Mouse (Mus musculus) heart, embryonic 16.5 days (tissue): Measurements from ENCODE around the gene Pafah1b1. TPM values are rescaled to one million over a fixed set of nuclear protein-coding genes. Genes with fewer than 3 reads are reported as not detected.

ENCODE experiments used
- ATAC-seq: fragments of 200-750 bp; cut with Nextera tagmentation; replicated peaks from 2 replicates; pipeline ENCODE4 v1.8.0; 2017; ENCODE audit warnings: moderate number of reproducible peaks; ENCODE audit not compliant: insufficient read depth, low FRiP score; ENCODE audit errors: extremely low read depth
- H3K27ac ChIP-seq: fragments of 300-500 bp; sonication (generic); 2 replicates; pipeline ENCODE4 v1.5.1; 2014; ENCODE audit warnings: mild to moderate bottlenecking, low read length, control low read depth, moderate library complexity
- H3K27me3 ChIP-seq: fragments of 300-500 bp; sonication (generic); 2 replicates; pipeline ENCODE4 v1.6.1; 2014; ENCODE audit warnings: low read length, mixed read lengths; ENCODE audit not compliant: control insufficient read depth, insufficient read depth
- H3K36me3 ChIP-seq: fragments of 300-500 bp; sonication (generic); 2 replicates; pipeline ENCODE4 v1.6.1; 2014; ENCODE audit not compliant: control insufficient read depth, insufficient read depth
- H3K4me1 ChIP-seq: fragments of 300-500 bp; sonication (generic); 2 replicates; pipeline ENCODE4 v1.6.1; 2014; ENCODE audit warnings: low read length, mixed read lengths; ENCODE audit not compliant: control insufficient read depth, insufficient read depth
- H3K4me2 ChIP-seq: fragments of 300-500 bp; sonication (generic); 2 replicates; pipeline ENCODE4 v1.6.1; 2014; ENCODE audit warnings: low read depth, mild to moderate bottlenecking, control low read depth, low read length
- H3K4me3 ChIP-seq: fragments of 300-500 bp; sonication (generic); 2 replicates; pipeline ENCODE4 v1.5.1; 2014; ENCODE audit warnings: mild to moderate bottlenecking, control low read depth, low read length
- H3K9ac ChIP-seq: fragments of 300-500 bp; sonication (generic); 2 replicates; pipeline ENCODE4 v1.6.1; 2014; ENCODE audit warnings: low read length, control low read depth
- H3K9me3 ChIP-seq: fragments of 300-500 bp; sonication (generic); replicated peaks from 2 replicates; pipeline ENCODE4 v1.6.1; 2016; ENCODE audit warnings: low read length; ENCODE audit not compliant: control insufficient read depth
- WGBS: fragments of 180-500 bp; shearing (Covaris S2); extraction: QIAGEN DNeasy Blood & Tissue Kit; methylation state at CpG from one replicate; pipeline ENCODE4 v1.1.7; 2014; 5-methylcytosine and 5-hydroxymethylcytosine counted together
- polyA plus RNA-seq: library from polyadenylated mRNA; unstranded; fragments of >200 nt; fragmentation: Nextera tagmentation; extraction: Ambion mirVana; gene quantifications from 2 replicates; pipeline ENCODE4 v1.2.1, GENCODE M21; 2015

Gene Pafah1b1
- polyA plus RNA-seq, 1 experiment from 2014 or later = 53.1 TPM

GRCm38 (mm10) chr11:74761011-74761705, 36.7 kb upstream of the Pafah1b1 start:
- H3K9me3 ChIP-seq = no peaks in the 10 kb centered on the region
- H3K4me2 ChIP-seq = no peak overlapping the region
- H3K27ac ChIP-seq = no peak overlapping the region
- H3K9ac ChIP-seq = no peak overlapping the region
- no peaks in the 10 kb centered on the region for H3K27me3 ChIP-seq
- peaks cover 4% of the 10 kb centered on the region for H3K4me1 ChIP-seq
- no peak for ATAC-seq
- no peaks in the 10 kb centered on the region for H3K36me3 ChIP-seq
- WGBS = 64% methylated on average over 12 of the region's 12 CpGs
- H3K4me3 ChIP-seq = no peak overlapping the region

DNA sequence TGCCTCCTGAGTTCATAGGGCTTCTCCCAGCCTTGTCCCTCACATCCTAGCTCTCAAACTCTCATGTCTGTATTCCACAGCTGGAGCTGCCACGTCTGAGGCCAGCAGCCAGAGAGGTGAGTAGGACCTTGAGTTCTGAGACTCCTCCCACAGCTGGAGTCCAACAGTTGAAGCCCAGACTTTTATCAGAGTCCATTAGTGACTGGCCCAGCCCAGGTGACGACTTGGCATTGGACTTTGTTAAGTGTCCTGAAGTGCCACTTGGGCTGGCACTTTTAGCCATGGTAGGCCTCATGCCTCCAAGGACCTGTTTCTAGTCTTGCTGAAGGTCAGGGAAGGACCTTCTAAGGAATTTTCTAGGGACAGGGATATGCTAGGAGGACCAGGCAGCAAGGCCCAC, 32.2 kb upstream of the Pafah1b1 start:
- Histone ChIP-seq H3K27ac (peak overlapping the region; percentile 73), H3K4me1 (peaks cover 6% of the 10 kb centered on the region), H3K27me3 (no peaks in the 10 kb centered on the region), H3K9ac (no peak overlapping the region), H3K4me2 (no peak overlapping the region), H3K4me3 (no peak overlapping the region), H3K9me3 (no peaks in the 10 kb centered on the region), H3K36me3 (no peaks in the 10 kb centered on the region)
- peak; percentile 78 for ATAC-seq
- WGBS = 32% methylated on average over 2 of the region's 2 CpGs

- H3K9ac ChIP-seq = no peak overlapping the region
- H3K4me1 ChIP-seq = peaks cover 21% of the 10 kb centered on the region
- H3K4me3 ChIP-seq = no peak overlapping the region
- no peak overlapping the region for H3K4me2 ChIP-seq
- no peaks in the 10 kb centered on the region for H3K27me3 ChIP-seq
- H3K27ac ChIP-seq = no peak overlapping the region
- ATAC-seq = no peak
- H3K9me3 ChIP-seq = no peaks in the 10 kb centered on the region
- no peaks in the 10 kb centered on the region for H3K36me3 ChIP-seq
- 72% methylated on average over 9 of the region's 9 CpGs for WGBS
Measured at GRCm38 (mm10) chr11:74751352-74752066, 27.0 kb upstream of the Pafah1b1 start.

- no peak overlapping the region for H3K27ac ChIP-seq
- H3K27me3 ChIP-seq = no peaks in the 10 kb centered on the region
- no peak for ATAC-seq
- H3K4me3 ChIP-seq = no peak overlapping the region
- H3K9ac ChIP-seq = no peak overlapping the region
- H3K36me3 ChIP-seq = no peaks in the 10 kb centered on the region
- 73% methylated on average over 7 of the region's 7 CpGs for WGBS
- no peaks in the 10 kb centered on the region for H3K9me3 ChIP-seq
- peaks cover 15% of the 10 kb centered on the region for H3K4me1 ChIP-seq
- no peak overlapping the region for H3K4me2 ChIP-seq
Measured at GRCm38 (mm10) chr11:74750662-74751351, 26.3 kb upstream of the Pafah1b1 start.

GRCm38 (mm10) chr11:74749241-74749640, 24.8 kb upstream of the Pafah1b1 start:
- WGBS = 82% methylated on average over 13 of the region's 13 CpGs
- no peak for ATAC-seq

GRCm38 (mm10) chr11:74748022-74748421, 23.6 kb upstream of the Pafah1b1 start:
- Histone ChIP-seq H3K27me3 (no peaks in the 10 kb centered on the region), H3K9me3 (no peaks in the 10 kb centered on the region), H3K4me1 (peaks cover 15% of the 10 kb centered on the region), H3K4me2 (no peak overlapping the region), H3K4me3 (no peak overlapping the region), H3K9ac (no peak overlapping the region), H3K27ac (peak overlapping the region; percentile 68), H3K36me3 (no peaks in the 10 kb centered on the region)
- ATAC-seq = peak; percentile 76
- WGBS = 23% methylated on average over 4 of the region's 4 CpGs

More at GRCm38 (mm10) chr11:74749241-74749640, 24.8 kb upstream of the Pafah1b1 start:
- H3K9ac ChIP-seq = no peak overlapping the region
- H3K27me3 ChIP-seq = no peaks in the 10 kb centered on the region
- no peaks in the 10 kb centered on the region for H3K36me3 ChIP-seq
- peaks cover 15% of the 10 kb centered on the region for H3K4me1 ChIP-seq
- no peaks in the 10 kb centered on the region for H3K9me3 ChIP-seq
- H3K4me3 ChIP-seq = no peak overlapping the region
- no peak overlapping the region for H3K4me2 ChIP-seq
- H3K27ac ChIP-seq = peak overlapping the region; percentile 68

- H3K9me3 ChIP-seq = no peaks in the 10 kb centered on the region
- H3K4me3 ChIP-seq = no peak overlapping the region
- no peaks in the 10 kb centered on the region for H3K36me3 ChIP-seq
- H3K27ac ChIP-seq = no peak overlapping the region
- ATAC-seq = no peak
- WGBS = 59% methylated on average over 3 of the region's 3 CpGs
- H3K9ac ChIP-seq = no peak overlapping the region
- no peak overlapping the region for H3K4me2 ChIP-seq
- no peaks in the 10 kb centered on the region for H3K27me3 ChIP-seq
- no peaks in the 10 kb centered on the region for H3K4me1 ChIP-seq
Measured at GRCm38 (mm10) chr11:74737861-74738260, 13.4 kb upstream of the Pafah1b1 start.

GRCm38 (mm10) chr11:74734917-74735316, 10.4 kb upstream of the Pafah1b1 start:
- no peaks in the 10 kb centered on the region for H3K9me3 ChIP-seq
- no peak overlapping the region for H3K4me3 ChIP-seq
- no peak overlapping the region for H3K27ac ChIP-seq
- H3K4me1 ChIP-seq = no peaks in the 10 kb centered on the region
- no peak for ATAC-seq
- no peaks in the 10 kb centered on the region for H3K36me3 ChIP-seq
- H3K4me2 ChIP-seq = no peak overlapping the region
- no peak overlapping the region for H3K9ac ChIP-seq
- WGBS = 29% methylated on average over 7 of the region's 7 CpGs
- no peaks in the 10 kb centered on the region for H3K27me3 ChIP-seq

- 43% methylated on average over 5 of the region's 5 CpGs for WGBS
- Histone ChIP-seq H3K9ac (peak overlapping the region; percentile 96), H3K9me3 (no peaks in the 10 kb centered on the region), H3K4me2 (peak overlapping the region; percentile 69), H3K4me1 (peaks cover 26% of the 10 kb centered on the region), H3K36me3 (no peaks in the 10 kb centered on the region), H3K27ac (peak overlapping the region; percentile 98), H3K4me3 (no peak overlapping the region), H3K27me3 (no peaks in the 10 kb centered on the region)
- no peak for ATAC-seq
Measured at GRCm38 (mm10) chr11:74725181-74725580, 711 bp upstream of the Pafah1b1 start.
